Mouse (Mus musculus) G1E (cell line): ENCODE data around the gene Tmem132c. TPM values are rescaled to one million over a fixed set of nuclear protein-coding genes. Genes with fewer than 3 reads are reported as not detected.

Experiments used
- ATAC-seq: 2 replicates; pipeline ENCODE4 v1.8.0; 2016; ENCODE audit warnings: mild to moderate bottlenecking; ENCODE audit not compliant: insufficient number of reproducible peaks, poor library complexity, low FRiP score, severe bottlenecking; ENCODE audit errors: extremely low read depth
- DNase-seq: peaks from one replicate; pipeline ENCODE4 v3.0.0; 2012; ENCODE audit warnings: low spot score
- H3K27me3 ChIP-seq: 2 replicates; pipeline ENCODE4 v1.6.1; 2012; ENCODE audit warnings: mild to moderate bottlenecking, low read length, inconsistent platforms; ENCODE audit not compliant: insufficient read depth
- H3K36me3 ChIP-seq: replicated peaks from 2 replicates; pipeline ENCODE3; 2012; ENCODE audit warnings: mild to moderate bottlenecking, inconsistent platforms
- H3K4me1 ChIP-seq: 2 replicates; pipeline ENCODE4 v1.6.1; 2012; ENCODE audit warnings: low read depth, low read length, inconsistent platforms, mixed read lengths; ENCODE audit not compliant: insufficient read depth
- H3K4me3 ChIP-seq: 2 replicates; pipeline ENCODE4 v1.5.1; 2012; ENCODE audit warnings: low read depth, mild to moderate bottlenecking, inconsistent platforms, low read length, moderate library complexity, mixed read lengths
- H3K9me3 ChIP-seq: replicated peaks from 2 replicates; pipeline ENCODE4 v1.6.1; 2012; ENCODE audit warnings: inconsistent platforms
- CTCF ChIP-seq: IDR thresholded peaks from 2 replicates; pipeline ENCODE4 v1.5.1; 2012; ENCODE audit warnings: low read depth, low read length, inconsistent platforms, mixed read lengths
- GATA1 ChIP-seq: IDR thresholded peaks from 2 replicates; pipeline ENCODE4 v1.6.1; 2012; ENCODE audit warnings: borderline replicate concordance, low read length, inconsistent platforms, mixed read lengths
- GATA2 ChIP-seq: IDR thresholded peaks from 2 replicates; pipeline ENCODE4 v1.6.1; 2012; ENCODE audit warnings: low read depth, low read length, inconsistent platforms, borderline replicate concordance
- POLR2AphosphoS5 ChIP-seq: IDR thresholded peaks from 2 replicates; pipeline ENCODE4 v1.6.1; 2012; ENCODE audit warnings: low read depth, low read length, inconsistent platforms; ENCODE audit not compliant: insufficient replicate concordance
- TAL1 ChIP-seq: conservative IDR thresholded peaks from 2 replicates; pipeline ENCODE4 v1.6.1; 2012; ENCODE audit warnings: low read depth, low read length, inconsistent platforms, mixed read lengths
- polyA plus RNA-seq: library from polyadenylated mRNA; stranded (reverse); fragments of >175 nt; gene quantifications from 2 replicates; pipeline ENCODE4 v1.2.3, GENCODE M21; 2012
- total RNA-seq, 2 experiments: library from RNA; stranded (forward) in 1 of 2; stranded (reverse) in 1 of 2; fragments of 200-1000 nt in 1 of 2; fragments of >200 nt in 1 of 2; fragmentation: Nextera tagmentation in 1 of 2; gene quantifications; 2 replicates each; pipeline ENCODE4 v1.2.3; 2014 to 2017

The Tmem132c gene
- total and polyA plus RNA-seq, 3 experiments = not detected

- Histone ChIP-seq H3K4me3 (no peak overlapping the region), H3K9me3 (peaks cover 82% of the 10 kb centered on the region), H3K36me3 (no peaks in the 10 kb centered on the region), H3K27me3 (no peaks in the 10 kb centered on the region), H3K4me1 (no peaks in the 10 kb centered on the region)
- TF ChIP-seq GATA2 (no peak), GATA1 (no peak), TAL1 (no peak), POLR2AphosphoS5 (no peak), CTCF (no peak)
- ATAC-seq = no peak
- no peak for DNase-seq
Observed at GRCm38 (mm10) chr5:127438639-127439038, 197.0 kb downstream of the Tmem132c start.

- Histone ChIP-seq H3K36me3 (no peaks in the 10 kb centered on the region), H3K4me1 (no peaks in the 10 kb centered on the region), H3K4me3 (no peak overlapping the region), H3K9me3 (peaks cover 83% of the 10 kb centered on the region), H3K27me3 (no peaks in the 10 kb centered on the region)
- TF ChIP-seq GATA1 (no peak), TAL1 (no peak), POLR2AphosphoS5 (no peak), GATA2 (no peak), CTCF (no peak)
- DNase-seq = no peak
- ATAC-seq = no peak
Observed at GRCm38 (mm10) chr5:127441963-127442362, 200.4 kb downstream of the Tmem132c start.

- Histone ChIP-seq H3K36me3 (no peaks in the 10 kb centered on the region), H3K4me3 (no peak overlapping the region), H3K4me1 (no peaks in the 10 kb centered on the region), H3K9me3 (peaks cover 75% of the 10 kb centered on the region), H3K27me3 (no peaks in the 10 kb centered on the region; the same call in 1 of the 2 replicates)
- DNase-seq (no peak), ATAC-seq (no peak)
- TF ChIP-seq TAL1 (no peak), CTCF (no peak), POLR2AphosphoS5 (no peak), GATA2 (no peak), GATA1 (no peak)
Observed at GRCm38 (mm10) chr5:127453580-127453979, 212.0 kb downstream of the Tmem132c start.

DNA sequence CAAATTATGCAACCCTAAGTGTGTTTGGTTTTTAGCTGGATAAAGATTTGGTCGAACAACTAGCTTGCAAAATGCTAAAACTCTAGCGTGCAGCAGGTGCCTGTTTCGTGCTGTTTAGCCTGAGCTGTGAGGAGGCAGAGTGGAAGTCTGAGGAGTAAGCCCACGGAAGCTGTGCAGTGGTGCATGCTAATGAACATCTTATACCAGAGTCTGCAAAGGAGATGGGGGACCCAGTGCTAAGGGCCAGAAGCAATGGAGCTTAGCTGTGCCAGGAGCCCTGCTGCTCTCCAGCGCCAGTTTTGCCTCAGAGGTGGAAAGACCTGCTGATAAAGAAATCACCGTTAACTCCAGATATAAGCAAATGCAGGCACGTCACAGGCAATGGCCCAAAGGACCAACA is 212.5 kb downstream of the Tmem132c start:
- no peaks in the 10 kb centered on the region for H3K4me1 ChIP-seq
- DNase-seq (no peak), ATAC-seq (no peak)
- no peaks in the 10 kb centered on the region; the same call in 1 of the 2 replicates for H3K27me3 ChIP-seq
- H3K9me3 ChIP-seq = peaks cover 71% of the 10 kb centered on the region
- no peak for TF ChIP-seq GATA1
- no peak for TF ChIP-seq CTCF
- TF ChIP-seq POLR2AphosphoS5 = no peak
- no peak for TF ChIP-seq TAL1
- TF ChIP-seq GATA2 = no peak
- H3K36me3 ChIP-seq = no peaks in the 10 kb centered on the region
- no peak overlapping the region for H3K4me3 ChIP-seq

DNA sequence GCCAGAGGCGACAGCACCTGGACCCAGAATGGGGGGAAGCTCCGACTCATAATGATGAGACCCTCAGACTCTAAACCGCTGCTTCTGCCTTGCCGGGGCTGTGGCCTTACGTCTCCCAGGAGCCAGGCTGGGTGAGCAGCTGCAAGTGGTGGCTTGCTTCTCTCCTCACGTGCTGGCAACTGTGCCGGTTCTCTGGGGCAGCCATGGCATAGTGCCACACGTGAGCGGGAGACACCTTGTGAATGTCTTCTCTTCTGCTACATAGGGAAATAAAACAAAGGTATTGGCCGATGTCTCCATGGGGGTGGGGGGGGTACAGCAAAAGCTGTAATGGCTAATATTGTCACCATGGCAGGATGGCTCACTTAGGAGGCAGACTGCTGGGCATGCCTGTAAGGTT is 214.5 kb downstream of the Tmem132c start:
- Histone ChIP-seq H3K36me3 (no peaks in the 10 kb centered on the region), H3K4me3 (no peak overlapping the region), H3K27me3 (no peaks in the 10 kb centered on the region; the same call in 1 of the 2 replicates), H3K4me1 (no peaks in the 10 kb centered on the region), H3K9me3 (peaks cover 60% of the 10 kb centered on the region)
- no peak for TF ChIP-seq TAL1
- no peak for DNase-seq
- no peak for ATAC-seq

- Histone ChIP-seq H3K9me3 (peaks cover 61% of the 10 kb centered on the region), H3K4me3 (no peak overlapping the region), H3K4me1 (no peaks in the 10 kb centered on the region), H3K36me3 (no peaks in the 10 kb centered on the region), H3K27me3 (no peaks in the 10 kb centered on the region)
- ATAC-seq (no peak), DNase-seq (no peak)
- TF ChIP-seq TAL1 (no peak), POLR2AphosphoS5 (no peak), GATA1 (no peak), CTCF (no peak), GATA2 (no peak)
Observed at GRCm38 (mm10) chr5:127468151-127468550, 226.5 kb downstream of the Tmem132c start.

- H3K36me3 ChIP-seq = no peaks in the 10 kb centered on the region
- no peak overlapping the region for H3K4me3 ChIP-seq
- no peaks in the 10 kb centered on the region for H3K27me3 ChIP-seq
- H3K4me1 ChIP-seq = no peaks in the 10 kb centered on the region
- TF ChIP-seq GATA1 (no peak), TAL1 (no peak), POLR2AphosphoS5 (no peak), CTCF (no peak), GATA2 (no peak)
- peaks cover 67% of the 10 kb centered on the region for H3K9me3 ChIP-seq
- ATAC-seq (no peak), DNase-seq (no peak)
Observed at GRCm38 (mm10) chr5:127470351-127470750, 228.7 kb downstream of the Tmem132c start.
